Mouse (Mus musculus) brain, embryonic 14.5 days (tissue): ENCODE results near the gene Prmt3. TPM values are rescaled to one million over a fixed set of nuclear protein-coding genes. Genes with fewer than 3 reads are reported as not detected.
A peak's percentile ranks its signal among the peaks of the same experiment; 100 is the strongest.

Experiments
- DNase-seq: peaks from one replicate; pipeline ENCODE4 v3.0.0-alpha.2; 2011; ENCODE audit warnings: low read depth
- CTCF ChIP-seq: fragments of 200-500 bp; IDR thresholded peaks from 2 replicates; pipeline ENCODE4 v1.5.1; 2012; ENCODE audit warnings: inconsistent platforms, mild to moderate bottlenecking, moderate library complexity, borderline replicate concordance; ENCODE audit not compliant: insufficient read depth, insufficient read length; ENCODE audit errors: extremely low read depth
- POLR2A ChIP-seq: fragments of 200-500 bp; IDR thresholded peaks from 2 replicates; pipeline ENCODE4 v1.6.1; 2012; ENCODE audit warnings: mild to moderate bottlenecking, inconsistent platforms, borderline replicate concordance; ENCODE audit not compliant: poor library complexity, insufficient read depth, insufficient read length, severe bottlenecking; ENCODE audit errors: extremely low read depth
- polyA plus RNA-seq: library from polyadenylated mRNA; depleted of rRNA; stranded (reverse); fragments of >200 nt; gene quantifications from 2 replicates; pipeline ENCODE4 v1.2.3, GENCODE M21; 2012; rRNA removed

Gene Prmt3
- polyA plus RNA-seq, 1 experiment: 41.1 TPM

GRCm38 (mm10) chr7:49907191-49908171 is 129.3 kb downstream of the Prmt3 start:
- DNase-seq: peak; percentile 57
- TF ChIP-seq CTCF (no peak), POLR2A (no peak)

Other genes starting within 250 kb of the Prmt3 start
- 9.6 and 14.1 TPM in 2 replicates for gene Dbx1, start 141.5 kb upstream of the Prmt3 start, polyA plus RNA-seq
- 1.3 and 1.5 TPM in 2 replicates for gene Htatip2, start 19.2 kb upstream of the Prmt3 start, polyA plus RNA-seq
- 2.2 and 10.4 TPM in 2 replicates for gene Slc6a5, start 131.8 kb downstream of the Prmt3 start, polyA plus RNA-seq
- 9.5 and 16.9 TPM in 2 replicates for gene Nell1, start 196.5 kb downstream of the Prmt3 start, polyA plus RNA-seq